Mouse (Mus musculus) testis, adult 2 months (tissue): ENCODE measurements around the gene Zfp709.
"Not testable (repeated sequence)": the region's sequence is repeated elsewhere in the genome, so short reads cannot be mapped to it uniquely, and the experiment has no call there.

Source experiments
- CTCF ChIP-seq: fragments of 200-500 bp; IDR thresholded peaks from 2 replicates; pipeline ENCODE4 v1.5.1; 2012; ENCODE audit warnings: low read depth, mild to moderate bottlenecking, inconsistent platforms, low read length, moderate library complexity; ENCODE audit not compliant: control insufficient read depth, insufficient read depth, insufficient replicate concordance
- POLR2A ChIP-seq: fragments of 200-500 bp; IDR thresholded peaks from 2 replicates; pipeline ENCODE4 v1.6.1; 2012; ENCODE audit warnings: low read depth, mild to moderate bottlenecking, inconsistent platforms, low read length, moderate library complexity; ENCODE audit not compliant: control insufficient read depth

GRCm38 (mm10) chr8:71845993-71846483, 35.8 kb upstream of the Zfp709 start:
- not testable (repeated sequence) for TF ChIP-seq CTCF, POLR2A
